Mouse (Mus musculus) spleen, adult 2 months (tissue): ENCODE data around the gene Elf2.

Experiments used
- CTCF ChIP-seq: fragments of 200-500 bp; IDR thresholded peaks from 2 replicates; pipeline ENCODE4 v1.5.1; 2011; ENCODE audit warnings: mild to moderate bottlenecking, inconsistent platforms; ENCODE audit not compliant: insufficient read depth, insufficient read length, insufficient replicate concordance; ENCODE audit errors: extremely low read depth
- POLR2A ChIP-seq: fragments of 200-500 bp; IDR thresholded peaks from 2 replicates; pipeline ENCODE4 v1.6.1; 2011; ENCODE audit warnings: low read depth, low read length, inconsistent platforms

- TF ChIP-seq CTCF (no peak), POLR2A (no peak)
Observed at GRCm38 (mm10) chr3:51357624-51358023, 17.2 kb upstream of the Elf2 start.
